Mouse (Mus musculus) left cerebral cortex, adult 11 months (tissue): ENCODE results near the gene Pik3c2a.
"Not testable (repeated sequence)": the region's sequence is repeated elsewhere in the genome, so short reads cannot be mapped to it uniquely, and the experiment has no call there.

Experiments used
- DNase-seq: peaks from one replicate; pipeline ENCODE4 v3.0.0; 2022; ENCODE audit warnings: low spot score

The Pik3c2a gene

DNA sequence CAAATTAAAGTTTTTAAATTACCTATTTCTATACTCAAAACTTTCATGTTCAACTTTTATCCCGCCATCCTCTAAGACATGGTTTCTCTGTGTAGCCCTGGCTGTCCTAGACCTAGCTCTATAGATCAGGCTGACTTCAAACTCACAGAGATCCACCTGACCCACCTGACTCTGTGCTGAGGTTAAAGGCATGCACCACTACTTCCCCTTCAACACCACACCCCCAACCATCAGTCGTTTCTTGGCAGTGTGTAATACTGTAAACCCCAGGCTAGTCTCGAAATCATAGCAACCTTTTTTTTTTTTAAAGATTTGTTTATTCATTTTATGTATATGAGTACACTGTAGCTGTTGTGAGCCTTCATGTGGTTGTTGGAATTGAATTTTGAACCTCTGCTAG lies 50.9 kb downstream of the Pik3c2a start:
- DNase-seq, result no peak

DNA sequence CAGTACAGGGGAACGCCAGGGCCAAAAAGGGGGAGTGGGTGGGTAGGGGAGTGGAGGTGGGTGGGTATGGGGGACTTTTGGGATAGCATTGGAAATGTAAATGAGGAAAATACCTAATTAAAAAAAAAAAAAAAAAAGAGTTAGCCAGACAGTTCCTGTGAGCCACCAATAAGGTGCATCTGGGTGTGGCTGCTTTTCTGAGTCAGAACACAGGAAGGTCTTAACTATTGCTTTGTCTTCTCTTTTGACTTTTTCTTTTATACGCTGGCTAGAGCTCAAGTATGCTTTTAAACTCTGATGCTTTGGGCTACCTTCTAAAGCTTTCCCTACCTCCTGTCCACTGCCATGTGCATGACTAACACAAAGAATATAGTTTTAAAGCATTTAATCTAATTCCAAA lies 55.9 kb downstream of the Pik3c2a start:
- not testable (repeated sequence) for DNase-seq

DNA sequence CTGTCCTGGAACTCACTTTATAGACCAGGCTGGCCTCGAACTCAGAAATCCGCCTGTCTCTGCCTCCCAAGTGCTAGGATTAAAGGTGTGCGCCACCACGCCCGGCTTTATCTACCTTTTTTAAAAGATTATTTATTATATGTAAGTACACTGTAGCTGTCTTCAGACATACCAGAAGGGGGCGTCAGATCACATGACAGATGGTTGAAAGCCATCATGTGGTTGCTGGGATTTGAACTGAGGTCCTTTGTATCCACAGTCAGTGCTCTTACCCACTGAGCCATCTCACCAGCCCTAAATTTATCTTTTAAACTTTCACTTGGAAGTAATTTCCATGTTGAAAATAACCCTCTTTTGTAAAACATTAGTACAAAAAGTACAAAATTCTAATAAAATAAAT lies 64.1 kb downstream of the Pik3c2a start:
- not testable (repeated sequence) for DNase-seq

DNA sequence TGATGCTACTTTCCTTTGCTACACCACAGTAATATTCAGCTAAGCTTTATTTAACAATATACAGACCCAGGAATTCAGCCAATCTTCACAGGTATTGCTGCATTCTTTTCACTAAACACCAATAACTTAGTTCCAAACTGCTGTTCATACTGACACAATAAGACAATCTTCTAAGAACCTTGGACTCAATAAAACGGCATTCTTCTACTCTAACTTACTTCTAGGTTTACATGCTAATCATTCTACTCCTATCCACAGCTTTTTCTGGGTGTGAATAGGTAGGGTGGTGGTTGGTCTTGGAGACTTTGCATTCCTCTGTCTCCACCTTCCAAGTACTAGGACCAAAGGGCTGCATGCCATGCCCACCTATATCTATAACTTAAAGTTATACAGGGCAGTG lies 69.0 kb downstream of the Pik3c2a start:
- no peak for DNase-seq

GRCm38 (mm10) chr7:116336226-116336625 lies 107.0 kb downstream of the Pik3c2a start:
- DNase-seq, result no peak

- DNase-seq, result no peak
Measured at GRCm38 (mm10) chr7:116335133-116335532, 108.1 kb downstream of the Pik3c2a start.

DNA sequence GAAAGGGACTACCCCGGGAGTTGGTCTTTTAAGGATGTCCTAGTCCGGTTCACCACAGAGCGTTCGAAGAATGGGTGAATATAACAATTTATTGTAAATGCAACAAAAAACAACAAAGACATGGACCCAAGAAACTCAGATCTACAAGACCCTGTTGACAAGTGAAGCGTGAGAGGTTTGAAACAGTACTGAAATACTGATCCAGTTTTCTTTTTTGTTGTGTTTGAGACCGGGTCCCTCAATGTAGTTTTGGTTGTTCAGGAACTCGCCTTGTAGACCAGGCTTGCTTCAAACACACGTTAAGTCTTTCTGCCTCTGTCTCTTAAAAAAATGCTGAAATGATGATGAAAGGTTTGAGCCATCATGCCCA lies 108.6 kb downstream of the Pik3c2a start:
- no peak for DNase-seq

- peak; percentile 95 for DNase-seq
Measured at GRCm38 (mm10) chr7:116333713-116334668, 109.3 kb downstream of the Pik3c2a start, which contains the start of gene Rps13. Gene Rps13 (minus strand): TSS chr7:116334195.

- no peak for DNase-seq
Measured at GRCm38 (mm10) chr7:116331246-116331645, 112.0 kb downstream of the Pik3c2a start.

DNA sequence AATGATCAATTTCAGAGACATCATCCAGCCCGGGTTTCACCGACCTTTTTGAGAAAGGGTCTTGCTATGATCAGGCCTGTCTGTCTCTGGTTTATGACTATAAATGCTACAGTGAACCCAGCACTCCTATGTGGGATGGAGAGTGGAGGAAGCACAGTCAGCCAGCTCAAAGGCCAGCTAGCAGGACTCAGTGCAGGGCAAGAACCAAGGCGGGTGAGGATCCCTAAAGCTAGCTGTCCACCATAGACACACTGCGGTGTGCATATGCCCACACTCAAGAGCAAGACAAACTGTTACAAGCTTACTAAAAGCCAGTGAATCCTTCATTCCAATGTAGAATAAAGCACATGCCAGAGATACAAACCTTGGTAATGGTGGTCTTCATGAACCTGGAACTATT lies 113.4 kb downstream of the Pik3c2a start:
- no peak for DNase-seq

DNA sequence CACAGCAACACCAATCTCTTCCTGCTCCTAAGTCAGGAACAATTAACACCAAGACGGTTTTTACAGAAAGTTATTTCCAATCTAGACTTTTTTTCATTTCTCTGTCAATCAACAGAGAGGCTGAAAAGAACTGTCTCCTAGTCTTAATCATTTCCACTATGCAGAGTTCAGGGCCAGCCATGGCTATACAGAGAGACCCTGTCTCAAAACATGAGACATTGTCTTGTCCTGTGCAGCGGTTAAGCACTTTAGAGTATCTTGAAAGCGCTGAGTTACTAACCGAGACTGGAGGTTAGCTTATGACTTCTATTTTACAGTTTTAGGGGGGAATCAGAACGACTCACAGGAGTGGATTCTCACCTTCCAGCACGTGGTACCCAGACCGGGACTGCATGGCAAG lies 114.5 kb downstream of the Pik3c2a start:
- DNase-seq, result no peak

DNA sequence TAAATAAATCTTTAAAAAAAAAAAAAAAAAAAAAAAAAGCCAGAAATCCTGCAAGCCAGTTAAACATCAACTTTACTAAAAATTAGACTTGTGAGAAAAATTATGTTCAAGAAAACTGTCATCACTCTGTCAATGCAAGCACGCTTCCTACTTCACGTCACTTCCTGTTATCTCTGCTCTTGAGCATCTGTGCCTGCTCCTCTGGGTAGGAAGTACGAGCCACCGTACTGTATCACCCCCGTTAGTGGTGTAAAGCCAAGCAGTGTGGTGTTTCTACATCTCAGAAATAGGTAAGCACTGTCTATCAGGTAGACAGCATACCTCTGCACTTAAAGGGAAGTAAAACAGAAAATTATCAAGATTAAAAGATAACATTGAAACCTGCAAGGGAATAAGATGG lies 115.3 kb downstream of the Pik3c2a start:
- no peak for DNase-seq

GRCm38 (mm10) chr7:116323331-116323964 lies 119.8 kb downstream of the Pik3c2a start:
- no peak for DNase-seq

GRCm38 (mm10) chr7:116309456-116309855 lies 133.8 kb downstream of the Pik3c2a start:
- no peak for DNase-seq

DNA sequence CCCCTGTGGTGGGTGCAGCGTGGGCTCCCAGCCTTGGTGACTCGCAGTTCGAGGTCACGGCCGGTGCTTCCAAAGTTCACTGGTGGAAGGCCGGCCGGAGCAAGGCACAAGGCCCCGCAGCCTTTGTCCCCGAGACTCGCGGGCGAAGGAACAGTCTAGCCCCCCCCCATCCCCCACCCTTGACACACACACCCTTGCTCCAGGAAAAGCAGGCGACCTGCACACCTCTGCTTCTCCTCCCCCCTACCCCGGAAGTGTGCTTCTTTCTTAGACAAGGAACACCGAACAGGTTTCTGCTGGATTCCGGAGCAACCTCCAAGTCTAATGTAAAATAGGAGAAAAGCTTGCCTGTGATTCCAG lies 134.6 kb downstream of the Pik3c2a start:
- no peak for DNase-seq

- DNase-seq, result no peak
Measured at GRCm38 (mm10) chr7:116307871-116308631, 135.2 kb downstream of the Pik3c2a start, which contains the start of gene Plekha7. Gene Plekha7 (minus strand): TSS chr7:116308376.

GRCm38 (mm10) chr7:116307099-116307870 lies 136.0 kb downstream of the Pik3c2a start:
- DNase-seq, result no peak

DNA sequence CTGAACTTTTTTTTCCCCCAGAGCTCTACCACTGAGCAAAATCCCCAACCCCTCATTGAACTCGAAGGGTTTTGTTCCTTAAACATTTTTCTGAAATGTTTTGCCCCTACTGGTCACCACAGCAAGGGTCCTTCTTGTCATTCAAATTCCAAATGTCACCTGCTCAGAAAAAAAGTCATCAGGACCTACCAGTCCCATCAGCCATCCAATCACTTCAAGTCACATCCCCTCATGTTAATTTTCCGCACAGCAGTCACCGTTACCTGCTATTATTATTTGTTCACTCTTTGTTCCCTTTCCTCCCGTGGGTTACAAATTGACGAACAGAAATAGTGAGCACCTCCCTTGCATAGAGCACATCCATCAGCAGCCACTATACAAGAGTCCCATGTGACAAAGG lies 136.6 kb downstream of the Pik3c2a start:
- DNase-seq, result no peak

DNA sequence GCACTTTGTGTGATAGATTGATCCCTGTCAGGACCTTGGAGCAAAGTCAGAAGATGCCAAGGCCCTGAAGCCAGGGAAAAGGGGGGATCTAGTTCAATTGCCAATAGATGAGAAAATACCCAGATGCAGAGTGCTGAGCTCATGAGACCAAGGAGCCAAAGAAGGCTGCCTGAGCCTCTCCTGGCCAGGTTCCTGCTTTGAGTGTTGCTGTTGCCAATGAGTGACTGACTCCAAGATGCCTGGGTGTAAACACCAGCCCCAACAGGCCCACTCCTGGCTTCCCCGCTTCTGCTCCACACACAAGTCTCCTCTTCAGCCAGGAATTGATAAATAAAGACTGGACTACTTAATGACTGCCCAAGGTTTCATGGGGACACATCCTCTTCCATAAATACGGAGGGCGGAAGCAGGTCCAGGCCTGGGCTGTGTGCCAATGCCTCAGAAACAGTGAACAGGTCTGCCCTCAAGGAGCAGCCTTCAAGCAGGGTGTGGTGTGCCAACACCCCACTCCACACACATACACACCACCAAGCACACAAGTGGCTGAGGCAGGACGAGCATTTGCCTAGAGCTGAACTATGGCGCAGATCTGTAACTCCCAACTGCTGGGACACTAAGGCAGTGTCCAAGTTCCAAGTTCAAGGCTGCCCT lies 141.5 kb downstream of the Pik3c2a start:
- no peak for DNase-seq

GRCm38 (mm10) chr7:116301144-116301543 lies 142.1 kb downstream of the Pik3c2a start:
- no peak for DNase-seq

GRCm38 (mm10) chr7:116298851-116299250 lies 144.4 kb downstream of the Pik3c2a start:
- no peak for DNase-seq
